Mouse (Mus musculus) activated CD4-positive, CD25-positive, alpha-beta regulatory T cell, adult 4 months (primary cell): Measurements from ENCODE around the gene Gm21818. TPM values are rescaled to one million over a fixed set of nuclear protein-coding genes. Genes with fewer than 3 reads are reported as not detected.
"Not testable (repeated sequence)": the region's sequence is repeated elsewhere in the genome, so short reads cannot be mapped to it uniquely, and the experiment has no call there.

Source experiments
- ATAC-seq: one replicate; pipeline ENCODE4 v1.8.0; 2017
- polyA plus RNA-seq, 2 experiments: library from polyadenylated mRNA; unstranded; fragments of 100-300 nt; shearing (Covaris generic); gene quantifications; one replicate each; pipeline ENCODE4 v1.2.1; 2017

The Gm21818 gene
- polyA plus RNA-seq: not detected

- ATAC-seq: not testable (repeated sequence)
Measured at GRCm38 (mm10) chr13:120172133-120172532, at the start of gene Gm21818. Gm21818 (plus strand) TSS chr13:120172433.

- ATAC-seq: not testable (repeated sequence)
Measured at GRCm38 (mm10) chr13:120139946-120140345, 32.3 kb upstream of the Gm21818 start, which contains the start of gene Gm20767. Gm20767 (plus strand) TSS chr13:120140246.

- ATAC-seq: not testable (repeated sequence)
Measured at GRCm38 (mm10) chr13:120142348-120142747, 29.9 kb upstream of the Gm21818 start.

- not testable (repeated sequence) for ATAC-seq
Measured at GRCm38 (mm10) chr13:120149660-120150407, 22.4 kb upstream of the Gm21818 start.

GRCm38 (mm10) chr13:120150589-120150988, 21.6 kb upstream of the Gm21818 start:
- not testable (repeated sequence) for ATAC-seq

GRCm38 (mm10) chr13:120168301-120168700, 3.9 kb upstream of the Gm21818 start:
- not testable (repeated sequence) for ATAC-seq

GRCm38 (mm10) chr13:120196189-120196821, 24.1 kb downstream of the Gm21818 start:
- ATAC-seq: not testable (repeated sequence)

GRCm38 (mm10) chr13:120215847-120216246, 43.6 kb downstream of the Gm21818 start, which contains the start of gene Gm21762:
Gm21762 (minus strand) TSS chr13:120215947.
- ATAC-seq: not testable (repeated sequence)

GRCm38 (mm10) chr13:120220922-120221321, 48.7 kb downstream of the Gm21818 start:
- ATAC-seq: not testable (repeated sequence)

GRCm38 (mm10) chr13:120223012-120223659, 50.9 kb downstream of the Gm21818 start:
- ATAC-seq: not testable (repeated sequence)

Other genes starting within 250 kb of the Gm21818 start
- gene Gm21761, start 243.2 kb upstream of the Gm21818 start, polyA plus RNA-seq: not detected
- not detected for gene B020031M17Rik, start 221.6 kb upstream of the Gm21818 start, polyA plus RNA-seq
- not detected for gene Gm36079, start 145.4 kb upstream of the Gm21818 start, polyA plus RNA-seq
- gene Gm21188, start 120.2 kb upstream of the Gm21818 start, polyA plus RNA-seq: 1 to 10 TPM in 1 of 2 experiments, not detected in 1; 1.6 TPM
- not detected for gene Gm20767, start 32.2 kb upstream of the Gm21818 start, polyA plus RNA-seq
- gene Gm21762, start 43.5 kb downstream of the Gm21818 start, polyA plus RNA-seq: not detected
- gene Gm21731, start 66.7 kb downstream of the Gm21818 start, polyA plus RNA-seq: not detected
- gene AF067061, start 90.7 kb downstream of the Gm21818 start, polyA plus RNA-seq: not detected
- gene BC147527, start 128.0 kb downstream of the Gm21818 start, polyA plus RNA-seq: 10 to 100 TPM; 26.5 to 75.3 TPM
- not detected for gene Tcstv3, start 144.4 kb downstream of the Gm21818 start, polyA plus RNA-seq